Mouse (Mus musculus) liver, embryonic 15.5 days (tissue): ENCODE measurements around the gene Hsd17b2. TPM values are rescaled to one million over a fixed set of nuclear protein-coding genes. Genes with fewer than 3 reads are reported as not detected.

ENCODE experiments used
- ATAC-seq: fragments of 200-750 bp; cut with Nextera tagmentation; 2 replicates; pipeline ENCODE4 v1.8.0; 2017; ENCODE audit warnings: moderate number of reproducible peaks, mild to moderate bottlenecking, moderate library complexity; ENCODE audit not compliant: insufficient read depth
- H3K27ac ChIP-seq: fragments of 300-500 bp; sonication (generic); replicated peaks from 2 replicates; pipeline ENCODE4 v1.5.1; 2015; ENCODE audit warnings: mild to moderate bottlenecking, inconsistent platforms
- H3K27me3 ChIP-seq: fragments of 300-500 bp; sonication (generic); 2 replicates; pipeline ENCODE4 v1.6.1; 2015; ENCODE audit warnings: mild to moderate bottlenecking, inconsistent platforms
- H3K36me3 ChIP-seq: fragments of 300-500 bp; sonication (generic); replicated peaks from 2 replicates; pipeline ENCODE4 v1.6.1; 2015; ENCODE audit warnings: moderate library complexity, mild to moderate bottlenecking, inconsistent platforms
- H3K4me1 ChIP-seq: fragments of 300-500 bp; sonication (generic); replicated peaks from 2 replicates; pipeline ENCODE4 v1.6.1; 2015; ENCODE audit warnings: inconsistent platforms
- H3K4me2 ChIP-seq: fragments of 300-500 bp; sonication (generic); 2 replicates; pipeline ENCODE4 v1.6.1; 2015; ENCODE audit warnings: moderate library complexity, mild to moderate bottlenecking, inconsistent platforms
- H3K4me3 ChIP-seq: fragments of 300-500 bp; sonication (generic); replicated peaks from 2 replicates; pipeline ENCODE4 v1.5.1; 2015; ENCODE audit warnings: mild to moderate bottlenecking, inconsistent platforms
- H3K9ac ChIP-seq: fragments of 300-500 bp; sonication (generic); 2 replicates; pipeline ENCODE4 v1.6.1; 2015; ENCODE audit warnings: moderate library complexity, mild to moderate bottlenecking, inconsistent platforms
- H3K9me3 ChIP-seq: fragments of 300-500 bp; sonication (generic); replicated peaks from 2 replicates; pipeline ENCODE4 v1.6.1; 2016; ENCODE audit warnings: inconsistent platforms
- WGBS: fragments of 180-500 bp; shearing (Covaris S2); methylation state at CpG from one replicate; pipeline ENCODE4 v1.1.7; 2015; ENCODE audit warnings: mixed read lengths; ENCODE audit not compliant: insufficient replicate concordance; 5-methylcytosine and 5-hydroxymethylcytosine counted together
- polyA plus RNA-seq: library from polyadenylated mRNA; unstranded; fragments of >200 nt; fragmentation: Nextera tagmentation; extraction: Ambion mirVana; gene quantifications from 2 replicates; pipeline ENCODE4 v1.2.1, GENCODE M21; 2015

The Hsd17b2 gene
- polyA plus RNA-seq, 1 experiment from 2014 or later: 74.4 TPM

GRCm38 (mm10) chr8:117772597-117772996 is 70.9 kb downstream of the Hsd17b2 start:
- Histone ChIP-seq H3K27me3 (no peaks in the 10 kb centered on the region), H3K9ac (no peak overlapping the region), H3K4me1 (peaks cover 34% of the 10 kb centered on the region), H3K9me3 (no peaks in the 10 kb centered on the region), H3K4me2 (no peak overlapping the region), H3K27ac (no peak overlapping the region), H3K4me3 (no peak overlapping the region), H3K36me3 (no peaks in the 10 kb centered on the region)
- 27% methylated on average over 2 of the region's 2 CpGs for WGBS
- no peak for ATAC-seq

- H3K27me3 ChIP-seq: no peaks in the 10 kb centered on the region
- 43% methylated on average over 10 of the region's 10 CpGs for WGBS
- H3K4me1 ChIP-seq: peaks cover 24% of the 10 kb centered on the region
- H3K27ac ChIP-seq: no peak overlapping the region
- H3K4me3 ChIP-seq: no peak overlapping the region
- H3K9me3 ChIP-seq: no peaks in the 10 kb centered on the region
- no peaks in the 10 kb centered on the region for H3K36me3 ChIP-seq
- no peak overlapping the region for H3K9ac ChIP-seq
- ATAC-seq: no peak
- no peak overlapping the region for H3K4me2 ChIP-seq
Measured at GRCm38 (mm10) chr8:117775626-117776025, 73.9 kb downstream of the Hsd17b2 start.

GRCm38 (mm10) chr8:117776075-117776474 is 74.4 kb downstream of the Hsd17b2 start:
- H3K4me2 ChIP-seq: no peak overlapping the region
- 55% methylated on average over 10 of the region's 10 CpGs for WGBS
- H3K27me3 ChIP-seq: no peaks in the 10 kb centered on the region
- H3K27ac ChIP-seq: no peak overlapping the region
- no peak overlapping the region for H3K4me3 ChIP-seq
- no peaks in the 10 kb centered on the region for H3K36me3 ChIP-seq
- ATAC-seq: no peak
- H3K9ac ChIP-seq: no peak overlapping the region
- H3K9me3 ChIP-seq: no peaks in the 10 kb centered on the region
- H3K4me1 ChIP-seq: peaks cover 20% of the 10 kb centered on the region

GRCm38 (mm10) chr8:117778531-117779322 is 77.0 kb downstream of the Hsd17b2 start:
- H3K4me1 ChIP-seq: no peaks in the 10 kb centered on the region
- no peak overlapping the region for H3K4me3 ChIP-seq
- no peak overlapping the region for H3K9ac ChIP-seq
- ATAC-seq: no peak
- no peaks in the 10 kb centered on the region for H3K9me3 ChIP-seq
- 62% methylated on average over 11 of the region's 11 CpGs for WGBS
- no peak overlapping the region for H3K27ac ChIP-seq
- no peaks in the 10 kb centered on the region for H3K36me3 ChIP-seq
- H3K4me2 ChIP-seq: no peak overlapping the region
- H3K27me3 ChIP-seq: no peaks in the 10 kb centered on the region

GRCm38 (mm10) chr8:117779344-117779743 is 77.6 kb downstream of the Hsd17b2 start:
- 74% methylated on average over 6 of the region's 6 CpGs for WGBS
- no peak for ATAC-seq
- H3K27me3 ChIP-seq: no peaks in the 10 kb centered on the region

GRCm38 (mm10) chr8:117781375-117782129 is 79.8 kb downstream of the Hsd17b2 start:
- no peaks in the 10 kb centered on the region for H3K27me3 ChIP-seq
- H3K4me1 ChIP-seq: no peaks in the 10 kb centered on the region
- no peak overlapping the region for H3K9ac ChIP-seq
- no peak overlapping the region for H3K27ac ChIP-seq
- no peak overlapping the region for H3K4me3 ChIP-seq
- no peak for ATAC-seq
- H3K36me3 ChIP-seq: no peaks in the 10 kb centered on the region
- no peaks in the 10 kb centered on the region for H3K9me3 ChIP-seq
- 47% methylated on average over 6 of the region's 6 CpGs for WGBS
- H3K4me2 ChIP-seq: no peak overlapping the region

More at GRCm38 (mm10) chr8:117779344-117779743, 77.6 kb downstream of the Hsd17b2 start:
- H3K4me3 ChIP-seq: no peak overlapping the region
- no peak overlapping the region for H3K27ac ChIP-seq
- no peaks in the 10 kb centered on the region for H3K4me1 ChIP-seq
- no peak overlapping the region for H3K4me2 ChIP-seq
- no peak overlapping the region for H3K9ac ChIP-seq
- H3K36me3 ChIP-seq: no peaks in the 10 kb centered on the region
- H3K9me3 ChIP-seq: no peaks in the 10 kb centered on the region

- ATAC-seq: no peak
- no peaks in the 10 kb centered on the region for H3K4me1 ChIP-seq
- no peak overlapping the region for H3K9ac ChIP-seq
- no peak overlapping the region for H3K27ac ChIP-seq
- no peaks in the 10 kb centered on the region for H3K27me3 ChIP-seq
- no peak overlapping the region for H3K4me2 ChIP-seq
- 76% methylated on average over 7 of the region's 7 CpGs for WGBS
- no peaks in the 10 kb centered on the region for H3K9me3 ChIP-seq
- no peak overlapping the region for H3K4me3 ChIP-seq
- H3K36me3 ChIP-seq: 0 out of 2 replicates have a peak, but pooled peaks cover 2% of the 10 kb centered on the region
Measured at GRCm38 (mm10) chr8:117783021-117783420, 81.3 kb downstream of the Hsd17b2 start.

GRCm38 (mm10) chr8:117786428-117786827 is 84.7 kb downstream of the Hsd17b2 start:
- no peaks in the 10 kb centered on the region for H3K9me3 ChIP-seq
- no peak overlapping the region for H3K4me2 ChIP-seq
- H3K27ac ChIP-seq: no peak overlapping the region
- H3K9ac ChIP-seq: no peak overlapping the region
- no peak for ATAC-seq
- H3K4me1 ChIP-seq: no peaks in the 10 kb centered on the region
- H3K36me3 ChIP-seq: peaks cover 29% of the 10 kb centered on the region
- no peak overlapping the region for H3K4me3 ChIP-seq
- WGBS: 85% methylated on average over 3 of the region's 3 CpGs
- H3K27me3 ChIP-seq: no peaks in the 10 kb centered on the region

GRCm38 (mm10) chr8:117792616-117793144 is 91.0 kb downstream of the Hsd17b2 start:
- no peak for ATAC-seq
- Histone ChIP-seq H3K4me1 (no peaks in the 10 kb centered on the region), H3K9me3 (no peaks in the 10 kb centered on the region), H3K4me2 (no peak overlapping the region), H3K9ac (no peak overlapping the region), H3K27ac (no peak overlapping the region), H3K36me3 (peaks cover 89% of the 10 kb centered on the region), H3K27me3 (no peaks in the 10 kb centered on the region), H3K4me3 (no peak overlapping the region)
- 77% methylated on average over 19 of the region's 19 CpGs for WGBS

GRCm38 (mm10) chr8:117794581-117794980 is 92.9 kb downstream of the Hsd17b2 start:
- Histone ChIP-seq H3K27ac (no peak overlapping the region), H3K4me1 (peaks cover 6% of the 10 kb centered on the region), H3K36me3 (peaks cover 96% of the 10 kb centered on the region), H3K27me3 (no peaks in the 10 kb centered on the region), H3K9ac (no peak overlapping the region), H3K9me3 (no peaks in the 10 kb centered on the region), H3K4me2 (no peak overlapping the region), H3K4me3 (no peak overlapping the region)
- 89% methylated on average over 10 of the region's 10 CpGs for WGBS
- ATAC-seq: no peak

GRCm38 (mm10) chr8:117796464-117796863 is 94.8 kb downstream of the Hsd17b2 start:
- Histone ChIP-seq H3K9me3 (no peaks in the 10 kb centered on the region), H3K4me3 (no peak overlapping the region), H3K27me3 (no peaks in the 10 kb centered on the region), H3K4me2 (no peak overlapping the region), H3K27ac (no peak overlapping the region), H3K9ac (no peak overlapping the region), H3K36me3 (peaks cover 80% of the 10 kb centered on the region), H3K4me1 (peaks cover 21% of the 10 kb centered on the region)
- WGBS: 78% methylated on average over 15 of the region's 15 CpGs
- no peak for ATAC-seq
